Comparison of ENCODE assay signal across 15 mouse cellular contexts in the genomic region with DNA sequence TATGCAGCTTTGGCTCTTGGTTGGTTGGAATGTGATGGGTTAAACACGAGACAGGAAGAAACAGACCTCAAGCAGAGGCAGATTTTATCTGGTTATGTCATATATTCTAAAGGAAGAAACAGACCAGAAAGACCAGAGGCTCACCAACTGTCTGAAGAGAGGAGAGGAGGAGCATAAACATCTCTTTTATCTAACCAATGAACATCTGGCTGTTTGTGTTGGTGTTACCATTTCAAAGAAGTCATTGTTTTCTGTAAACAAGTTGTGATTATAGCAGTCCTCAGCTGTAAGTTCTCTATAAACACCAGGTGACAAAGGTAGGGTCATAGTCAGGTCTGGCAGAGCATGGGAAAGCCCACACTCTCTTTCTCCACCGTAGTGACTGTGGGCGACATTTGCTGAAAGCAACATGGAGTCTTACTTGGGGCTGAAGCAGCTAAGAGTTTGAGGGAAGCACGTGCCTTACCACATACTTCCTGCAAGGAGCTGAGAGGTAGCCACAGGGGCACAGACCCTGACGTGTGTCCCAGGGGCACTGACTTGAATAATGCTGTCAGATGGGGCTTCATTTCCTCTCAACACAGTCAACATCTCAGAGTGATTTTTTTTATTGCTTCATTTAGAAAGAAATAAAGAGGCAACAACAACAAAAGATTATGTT. TPM values are rescaled to one million over a fixed set of nuclear protein-coding genes. Genes with fewer than 3 reads are reported as not detected.
A peak's percentile ranks its signal among the peaks of the same experiment; 100 is the strongest.
DNase-seq lines count a peak whose midpoint lies in the region; ATAC-seq and TF ChIP-seq lines count a peak whose summit lies in the region.
"Had no signal": no experiment of that assay in that cellular context is flagged by ENCODE, and none has a peak within 500 bp of the region (broad histone marks: within the 10 kb centered on the region; RNA-seq: fewer than 3 reads in every experiment).

No protein-coding gene starts in this region.

- no peak for TF ChIP-seq CTCF in gastrocnemius, adult 2 months (IDR thresholded peaks at IDR 0.05)

- peak; percentile 31 for DNase-seq in lung, postnatal 25 days (ENCODE audit: low spot score)
- no peak for DNase-seq in lung, postnatal 4 days
- peak; percentile 61 for DNase-seq in thymus, postnatal 14 days
- no peak for DNase-seq in cerebellum, postnatal 14 days
- no peak for DNase-seq in gastrocnemius, adult 2 months
- no peak for DNase-seq in retina, embryonic 14.5 days (ENCODE audit: low spot score)
- DNase-seq: heart, adult 18-20 months; lung, postnatal 10 days had no signal

- no peak overlapping the region for H3K4me3 ChIP-seq in gastrocnemius, adult 2 months
- H3K4me3 ChIP-seq: hindbrain, embryonic 15.5 days had no signal

- H3K27ac ChIP-seq in gastrocnemius, adult 2 months = no peak overlapping the region
- H3K27ac ChIP-seq: hindbrain, embryonic 15.5 days had no signal

- intact Hi-C loops in gastrocnemius, adult 2 months (cut with DNase I) = no loop called here

- peak; percentile 75 for ATAC-seq in activated CD4-positive, CD25-positive, alpha-beta regulatory T cell, adult 4 months
- peak; percentile 74 for ATAC-seq in monocyte, adult 5-6 weeks (replicated peaks; ENCODE audit: insufficient number of reproducible peaks, low FRiP score, low TSS enrichment, poor library complexity, severe bottlenecking)

RNA-seq across cellular contexts. Expression of a gene that starts 31.4 kb away (rescaled TPM):
- polyA plus RNA-seq in activated CD4-positive, CD25-positive, alpha-beta regulatory T cell, adult 4 months (2017; shearing (Covaris generic)) = 10 to 100 TPM; 66.7 to 74.4 TPM
- total RNA-seq in monocyte, adult 5-6 weeks (2017) = 120 to 188 TPM (median 136 TPM) in 3 replicates
- total RNA-seq in gastrocnemius, adult 2 months (2021) = 10 to 100 TPM in 1 of 2 experiments, 1 to 10 TPM in 1; 2.3 to 10.1 TPM

RNA-seq across cellular contexts. Expression of a gene that starts 45.3 kb away (rescaled TPM):
- polyA plus RNA-seq in activated CD4-positive, CD25-positive, alpha-beta regulatory T cell, adult 4 months (2017; shearing (Covaris generic)) = 100 to 1,000 TPM; 102 to 115 TPM
- 25.2 to 61.1 TPM (median 26.8 TPM) in 3 replicates for total RNA-seq in monocyte, adult 5-6 weeks (2017)
- total RNA-seq in gastrocnemius, adult 2 months (2021) = not detected
- polyA plus RNA-seq: hindbrain, embryonic 15.5 days; limb, embryonic 11.5 days had no signal

RNA-seq across cellular contexts. Expression of a gene that starts 52.3 kb away (rescaled TPM):
- polyA plus RNA-seq in activated CD4-positive, CD25-positive, alpha-beta regulatory T cell, adult 4 months (2017; shearing (Covaris generic)) = not detected
- total RNA-seq in monocyte, adult 5-6 weeks (2017) = not detected in 3 replicates
- total RNA-seq in gastrocnemius, adult 2 months (2021) = not detected
- total RNA-seq: heart, adult 18-20 months; layer of hippocampus, postnatal 10 days had no signal
- polyA plus RNA-seq: hindbrain, embryonic 15.5 days; kidney, embryonic 14.5 days; limb, embryonic 11.5 days; stomach, embryonic 14.5 days had no signal

Comparison
In these comparisons a context has a peak if more than half of its experiments do, and no peak if none do; other contexts are left out.
1. DNase-seq: peak in lung, postnatal 25 days (single experiment) and thymus, postnatal 14 days (single experiment); none in lung, postnatal 4 days (0 of 2), cerebellum, postnatal 14 days (0 of 2), gastrocnemius, adult 2 months (single experiment) and retina, embryonic 14.5 days (single experiment).
2. RNA of a gene that starts 31.4 kb away (total RNA-seq): 120 to 188 TPM in monocyte, adult 5-6 weeks; 2.3 to 10.1 TPM in gastrocnemius, adult 2 months; every median in the first group is over 10 times any median in the second.
3. RNA of a gene that starts 45.3 kb away (total RNA-seq): 25.2 to 61.1 TPM in monocyte, adult 5-6 weeks; not detected in gastrocnemius, adult 2 months; every median in the first group is over 10 times any median in the second.